ENCODE assay signal across 13 mouse cellular contexts in the genomic region with DNA sequence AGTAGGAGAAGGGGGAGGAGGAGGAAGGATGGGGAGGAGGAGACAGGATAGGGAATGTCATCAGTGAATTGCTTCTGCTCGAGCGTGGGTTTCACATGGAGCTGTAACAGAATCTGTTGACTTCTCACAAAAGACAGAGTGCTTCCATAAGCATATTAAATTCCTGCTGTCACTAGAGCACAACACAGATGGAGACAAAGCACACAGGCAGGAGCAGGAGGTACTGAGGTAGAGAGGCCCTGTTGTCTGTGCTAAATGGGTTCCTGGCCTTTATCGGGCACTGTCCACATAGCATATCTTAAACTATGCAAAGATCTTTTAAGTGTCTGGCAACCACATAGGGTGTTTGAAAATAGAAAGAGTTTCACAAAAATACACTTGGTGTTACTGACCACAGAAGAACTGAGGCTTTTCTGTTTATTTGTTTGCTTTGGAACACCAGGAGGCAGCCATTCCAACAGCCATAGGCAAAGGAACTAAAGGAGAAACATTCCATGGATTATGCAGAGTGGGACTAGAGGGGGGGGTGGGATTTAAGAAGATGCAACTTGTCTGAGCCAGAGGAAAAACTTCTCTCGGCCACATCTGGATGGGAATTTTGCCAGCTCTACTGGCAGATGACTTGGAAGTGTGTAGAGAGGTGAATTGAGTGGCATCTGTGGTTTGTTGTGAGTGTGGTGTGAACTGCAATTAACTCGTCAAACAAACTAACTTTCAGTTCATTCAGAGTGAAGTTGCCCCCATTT.
DNase-seq lines count a peak whose midpoint lies in the region; ATAC-seq and TF ChIP-seq lines count a peak whose summit lies in the region.
"Had no signal": no experiment of that assay in that cellular context is flagged by ENCODE, and none has a peak within 500 bp of the region (broad histone marks: within the 10 kb centered on the region; RNA-seq: fewer than 3 reads in every experiment).

No protein-coding gene starts in this region.

- peaks cover 32% of the 10 kb centered on the region for H3K4me1 ChIP-seq in hindbrain, embryonic 10.5 days (replicated peaks)
- H3K4me1 ChIP-seq in hindbrain, postnatal 0 days (ENCODE audit: insufficient read depth, low read length): peaks cover 8% of the 10 kb centered on the region
- H3K4me1 ChIP-seq in intestine, embryonic 16.5 days (ENCODE audit: control insufficient read depth, insufficient read depth, low read length): peaks cover 13% of the 10 kb centered on the region
- no peaks in the 10 kb centered on the region for H3K4me1 ChIP-seq in liver, postnatal 0 days (ENCODE audit: insufficient read depth)
- H3K4me1 ChIP-seq: megakaryocyte, embryonic 14.5 days had no signal

- TF ChIP-seq EP300 in liver, postnatal 0 days (IDR thresholded peaks at IDR 0.05; ENCODE audit: low read depth): no peak

- H3K4me2 ChIP-seq in hindbrain, postnatal 0 days (ENCODE audit: low read depth, low read length): no peak overlapping the region
- no peak overlapping the region for H3K4me2 ChIP-seq in intestine, embryonic 16.5 days (ENCODE audit: low read depth, low read length)
- H3K4me2 ChIP-seq in liver, postnatal 0 days (ENCODE audit: low read depth, low read length): no peak overlapping the region

- H3K9ac ChIP-seq in hindbrain, postnatal 0 days (replicated peaks; ENCODE audit: low read length): no peak overlapping the region
- H3K9ac ChIP-seq in intestine, embryonic 16.5 days (ENCODE audit: low read depth, low read length): no peak overlapping the region
- no peak overlapping the region for H3K9ac ChIP-seq in liver, postnatal 0 days (replicated peaks)

- H3K27ac ChIP-seq in hindbrain, embryonic 10.5 days: peak overlapping the region; percentile 76
- no peak overlapping the region for H3K27ac ChIP-seq in hindbrain, postnatal 0 days
- H3K27ac ChIP-seq in intestine, embryonic 16.5 days (ENCODE audit: low read length): peak overlapping the region; percentile 41
- no peak overlapping the region for H3K27ac ChIP-seq in liver, postnatal 0 days (ENCODE audit: low read depth)

- no peaks in the 10 kb centered on the region for H3K36me3 ChIP-seq in hindbrain, embryonic 10.5 days
- H3K36me3 ChIP-seq in hindbrain, postnatal 0 days (ENCODE audit: insufficient read depth, low read length): no peaks in the 10 kb centered on the region
- no peaks in the 10 kb centered on the region for H3K36me3 ChIP-seq in intestine, embryonic 16.5 days (ENCODE audit: control insufficient read depth, insufficient read depth, low read length)
- no peaks in the 10 kb centered on the region for H3K36me3 ChIP-seq in liver, postnatal 0 days (replicated peaks; ENCODE audit: insufficient read depth, low read length)

- 52% methylated on average over 5 of the region's 5 CpGs for WGBS in hindbrain, embryonic 10.5 days
- WGBS in hindbrain, postnatal 0 days: 46% methylated on average over 5 of the region's 5 CpGs
- WGBS in intestine, embryonic 16.5 days: 38% methylated on average over 5 of the region's 5 CpGs
- 51% methylated on average over 5 of the region's 5 CpGs for WGBS in liver, postnatal 0 days (ENCODE audit: insufficient replicate concordance)

- DNase-seq in hindbrain, embryonic 10.5 days (ENCODE audit: low spot score): no peak
- DNase-seq in hindbrain, postnatal 0 days (ENCODE audit: low spot score): no peak
- peak; percentile 8 for DNase-seq in right cerebral cortex, adult 18-20 months
- no peak for DNase-seq in right cerebral cortex, postnatal 25 days
- DNase-seq in liver, postnatal 0 days: no peak
- no peak for DNase-seq in adrenal gland, postnatal 36 days
- DNase-seq: cerebellum, adult 11 months; gastrocnemius, postnatal 14 days; kidney, adult 18-20 months; left cerebral cortex, postnatal 4 days; thymus, postnatal 36 days had no signal

- H3K27me3 ChIP-seq in hindbrain, embryonic 10.5 days (ENCODE audit: insufficient read depth, poor library complexity, severe bottlenecking): no peaks in the 10 kb centered on the region
- no peaks in the 10 kb centered on the region for H3K27me3 ChIP-seq in hindbrain, postnatal 0 days (ENCODE audit: insufficient read depth, low read length)
- no peaks in the 10 kb centered on the region for H3K27me3 ChIP-seq in intestine, embryonic 16.5 days (replicated peaks; ENCODE audit: control insufficient read depth, insufficient read depth, low read length)
- no peaks in the 10 kb centered on the region for H3K27me3 ChIP-seq in liver, postnatal 0 days (ENCODE audit: insufficient read depth, low read length)
- H3K27me3 ChIP-seq: megakaryocyte, embryonic 14.5 days had no signal

- H3K9me3 ChIP-seq in hindbrain, embryonic 10.5 days: no peaks in the 10 kb centered on the region
- H3K9me3 ChIP-seq in hindbrain, postnatal 0 days (ENCODE audit: low read length): no peaks in the 10 kb centered on the region
- no peaks in the 10 kb centered on the region for H3K9me3 ChIP-seq in intestine, embryonic 16.5 days (ENCODE audit: control insufficient read depth, low read length)
- H3K9me3 ChIP-seq in liver, postnatal 0 days (ENCODE audit: low read length): no peaks in the 10 kb centered on the region
- H3K9me3 ChIP-seq: megakaryocyte, embryonic 14.5 days had no signal

- no peak for ATAC-seq in hindbrain, postnatal 0 days
- no peak for ATAC-seq in intestine, embryonic 16.5 days
- no peak for ATAC-seq in liver, postnatal 0 days

- no peak for TF ChIP-seq CTCF in hindbrain, postnatal 0 days (IDR thresholded peaks at IDR 0.05; ENCODE audit: low read depth)
- no peak for TF ChIP-seq CTCF in liver, postnatal 0 days (IDR thresholded peaks at IDR 0.05; ENCODE audit: low read depth)

- H3K4me3 ChIP-seq in hindbrain, embryonic 10.5 days: no peak overlapping the region
- no peak overlapping the region for H3K4me3 ChIP-seq in hindbrain, postnatal 0 days (ENCODE audit: low read length)
- H3K4me3 ChIP-seq in intestine, embryonic 16.5 days (ENCODE audit: low read length): no peak overlapping the region
- no peak overlapping the region for H3K4me3 ChIP-seq in liver, postnatal 0 days (ENCODE audit: low read depth, low read length)
- H3K4me3 ChIP-seq: megakaryocyte, embryonic 14.5 days had no signal

Comparison
In these comparisons a context has a peak if more than half of its experiments do, and no peak if none do; other contexts are left out.
1. H3K27ac ChIP-seq: peak in hindbrain, embryonic 10.5 days (single experiment) and intestine, embryonic 16.5 days (single experiment); none in hindbrain, postnatal 0 days (single experiment) and liver, postnatal 0 days (single experiment).